Mouse (Mus musculus) ES-Bruce4 (cell line): ENCODE data around the gene Borcs7.

ENCODE experiments used
- CTCF ChIP-seq: IDR thresholded peaks from one replicate; pipeline ENCODE4 v1.8.1; 2011; ENCODE audit warnings: low read depth, low read length
- EP300 ChIP-seq: IDR thresholded peaks from 2 replicates; pipeline ENCODE4 v1.6.1; 2011; ENCODE audit warnings: low read depth, low read length; ENCODE audit not compliant: insufficient read depth

- TF ChIP-seq CTCF (no peak), EP300 (no peak)
Measured at GRCm38 (mm10) chr19:46727140-46727736, 37.5 kb downstream of the Borcs7 start.
